Mouse (Mus musculus) kidney, postnatal 36 days (tissue): Measurements from ENCODE around the gene Zp3.

ENCODE experiments used
- DNase-seq, 2 experiments: peaks; one replicate each; pipeline ENCODE4 v3.0.0; 2021 to 2022; ENCODE audit warnings: mixed read lengths in 2 of 2

Zp3 gene

DNA sequence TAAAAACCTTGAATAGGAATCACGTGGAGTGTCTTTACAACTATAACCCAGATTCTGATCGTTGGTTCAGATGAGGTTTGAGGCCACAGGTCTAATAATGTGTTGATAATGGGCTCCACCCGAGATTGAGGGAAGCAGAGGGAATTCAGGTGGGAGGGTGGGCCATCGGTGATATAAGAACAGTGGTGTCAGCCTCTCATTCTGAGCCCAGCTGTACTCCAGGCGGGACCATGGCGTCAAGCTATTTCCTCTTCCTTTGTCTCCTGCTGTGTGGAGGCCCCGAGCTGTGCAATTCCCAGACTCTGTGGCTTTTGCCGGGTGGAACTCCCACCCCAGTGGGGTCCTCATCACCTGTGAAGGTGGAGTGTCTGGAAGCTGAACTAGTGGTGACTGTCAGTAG, at the start of gene Zp3:
Gene Zp3, plus strand, starts transcription at position 196 of the 400 bp plus-strand sequence.
- DNase-seq, result no peak

DNA sequence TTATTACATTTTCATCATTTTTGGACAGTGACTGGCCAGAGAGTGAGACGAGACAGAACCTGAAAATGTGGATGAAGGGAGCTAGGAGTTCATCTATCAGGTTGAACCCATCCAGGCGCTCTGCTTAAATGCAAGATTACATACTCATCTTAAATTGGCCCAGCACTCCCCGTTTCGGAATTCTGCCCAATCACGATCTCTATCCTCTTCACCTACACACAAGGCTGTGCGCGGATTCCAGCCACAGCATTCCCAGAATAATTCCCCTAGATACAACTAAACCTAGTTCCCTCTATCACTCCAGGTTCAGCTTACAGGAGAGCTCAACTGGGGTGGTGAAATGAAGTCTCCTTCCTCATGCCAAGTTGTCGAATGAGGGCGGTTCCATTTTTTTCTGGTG, 48.4 kb upstream of the Zp3 start:
- no peak for DNase-seq

DNA sequence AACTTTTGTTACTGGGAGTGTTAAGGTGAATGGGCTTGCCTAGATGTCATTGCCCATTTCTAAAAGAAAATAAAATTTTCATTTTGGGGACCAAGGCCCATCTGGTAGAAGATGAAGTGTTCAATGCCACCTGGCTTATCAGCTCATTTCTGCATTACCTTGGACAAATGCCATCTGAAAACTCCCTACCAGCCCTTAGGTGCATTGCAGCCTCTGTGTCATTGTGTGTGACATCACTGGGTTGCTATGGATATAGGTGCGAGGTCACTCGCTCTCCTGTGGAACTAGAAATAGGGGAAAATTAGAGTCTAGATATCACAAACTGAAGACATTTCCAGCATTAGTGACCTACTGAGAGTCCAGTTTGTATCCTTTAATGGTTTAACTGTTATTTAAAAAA, 47.5 kb upstream of the Zp3 start:
- no peak for DNase-seq

DNA sequence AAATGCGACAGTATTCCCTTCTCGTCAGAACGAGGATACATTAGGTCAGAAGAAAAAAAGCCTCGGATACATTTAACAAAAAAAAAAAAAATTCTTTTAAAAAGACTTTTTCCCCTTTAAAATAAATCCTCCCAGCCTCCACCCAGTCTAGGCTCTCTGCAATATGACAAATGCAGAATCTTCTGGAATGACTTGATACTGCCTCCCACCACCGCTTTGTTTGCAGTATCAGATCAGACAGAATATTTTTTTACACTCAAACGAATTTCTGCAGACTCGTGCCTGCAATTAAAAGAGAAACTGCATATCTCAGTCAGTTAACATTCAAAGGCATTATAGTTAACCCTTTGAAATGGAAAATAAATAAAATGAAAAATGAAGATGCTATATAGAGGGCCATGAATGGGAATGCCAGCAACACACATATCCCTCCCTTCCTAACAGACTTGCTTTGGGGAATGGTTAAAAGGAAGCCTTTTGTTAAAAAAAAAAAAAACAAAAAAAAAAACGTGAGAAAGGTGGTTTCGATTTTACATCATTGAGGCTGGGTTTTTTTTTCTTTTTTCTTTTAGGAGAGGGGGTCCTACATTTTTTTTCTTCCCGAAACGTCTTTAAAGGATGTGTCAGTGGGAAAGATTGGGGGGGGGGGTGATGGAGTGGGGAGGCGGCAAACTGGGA, 46.5 kb upstream of the Zp3 start:
- no peak for DNase-seq

DNA sequence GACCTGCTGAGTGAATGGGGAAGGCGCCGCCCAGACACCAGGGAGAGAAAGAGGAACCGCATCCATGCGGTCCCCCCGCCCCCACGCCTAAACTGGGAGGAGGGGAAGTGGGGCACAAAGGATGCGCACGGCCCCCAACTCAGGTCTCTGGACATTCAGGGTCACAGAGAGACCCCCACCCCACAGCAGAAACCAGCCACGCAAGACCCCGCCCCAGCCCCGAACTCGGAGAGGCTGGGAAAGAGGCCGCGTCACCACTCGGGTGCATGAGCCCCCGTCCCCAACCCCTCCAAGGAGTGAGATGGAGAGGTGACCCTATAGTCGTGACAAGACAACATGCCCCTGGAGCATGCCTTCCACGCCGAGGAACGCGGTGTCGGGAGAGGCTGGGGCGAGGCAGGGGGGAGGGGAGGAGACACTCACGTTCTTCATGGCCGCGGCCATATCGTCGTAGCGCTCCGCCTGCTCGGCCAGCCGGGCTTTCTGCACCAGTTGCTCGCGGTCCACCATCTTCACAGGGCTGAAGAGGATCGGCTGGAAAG, 45.9 kb upstream of the Zp3 start:
- peak; percentile 65 to 83 for DNase-seq

DNA sequence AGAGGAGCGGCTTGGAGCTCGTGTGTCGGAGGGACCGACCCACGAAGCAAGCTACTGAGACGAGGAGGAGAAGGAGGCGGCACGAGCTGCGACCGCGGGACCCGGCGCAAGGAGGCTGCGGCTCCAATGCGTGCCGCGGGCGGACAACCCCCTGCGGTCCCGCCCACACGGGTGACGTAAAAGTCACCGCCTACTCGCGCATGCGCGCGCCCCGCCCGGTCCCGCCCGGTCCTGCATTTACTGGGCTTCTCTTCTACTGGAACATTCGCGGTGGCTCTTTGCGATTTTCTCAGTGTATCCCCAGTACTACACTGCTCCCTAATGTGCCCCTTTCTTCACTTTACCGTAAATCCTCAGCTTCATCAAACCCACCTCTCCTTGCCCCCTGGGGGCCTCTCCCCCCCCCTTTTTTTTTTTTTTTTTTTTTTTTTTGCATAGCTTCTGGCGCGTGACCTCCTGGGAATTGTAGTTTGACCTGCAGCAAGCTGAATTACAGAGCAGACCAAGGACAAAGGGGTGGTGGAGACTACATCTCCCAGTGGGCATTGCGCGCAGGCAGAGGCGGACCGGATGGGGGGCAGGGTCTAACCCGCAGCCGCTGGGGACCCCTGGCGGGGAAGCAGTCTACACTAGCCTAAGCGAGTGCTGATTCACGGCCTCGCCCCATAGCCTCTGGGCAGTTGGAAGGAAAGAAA, 45.3 kb upstream of the Zp3 start, which contains the start of gene Ywhag:
Gene Ywhag, minus strand, starts transcription at position 136 of the 695 bp plus-strand sequence.
- DNase-seq, result peak; percentile 98

DNA sequence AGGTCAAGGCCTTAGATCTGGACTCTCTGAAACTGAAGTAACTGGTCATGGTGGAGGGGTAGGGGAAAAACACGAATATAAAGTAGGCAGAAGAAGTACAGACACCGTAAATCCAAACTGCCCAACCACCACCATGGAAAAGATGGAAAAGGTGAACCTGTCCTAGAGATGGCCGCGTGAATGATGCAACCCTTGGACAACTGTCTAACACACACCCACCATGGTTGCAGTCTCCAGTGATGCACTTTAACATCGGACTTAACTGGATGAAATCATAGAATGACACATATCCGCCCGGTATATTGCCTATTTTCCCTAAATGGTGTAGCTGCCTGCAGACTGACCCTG, 44.7 kb upstream of the Zp3 start:
- no peak for DNase-seq

DNA sequence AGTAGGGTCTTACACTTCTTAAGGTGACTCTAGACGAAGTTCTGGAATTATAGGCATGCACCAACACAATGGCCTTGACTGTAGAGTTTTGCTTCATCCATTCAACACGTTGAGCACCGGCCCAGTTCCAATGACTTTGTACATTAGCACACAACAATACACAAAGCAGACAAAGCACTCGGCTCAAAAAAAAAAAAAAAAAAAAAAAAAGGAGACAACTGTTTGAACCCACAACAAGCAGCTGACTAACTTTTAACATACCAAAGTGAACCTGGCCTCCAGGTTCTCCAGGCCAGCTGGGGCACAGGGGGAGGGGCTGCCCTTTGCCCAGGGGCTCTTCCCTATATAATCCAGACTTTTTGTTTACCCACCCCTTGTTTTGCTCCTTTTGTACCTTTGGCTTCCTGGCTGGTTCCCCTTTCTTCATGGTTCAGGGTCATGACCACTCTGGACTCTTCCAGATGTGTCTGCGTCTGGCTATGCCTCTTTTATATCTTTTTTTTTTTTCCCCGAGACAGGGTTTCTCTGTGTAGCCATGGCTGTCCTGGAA, 44.2 kb upstream of the Zp3 start:
- no peak for DNase-seq

DNA sequence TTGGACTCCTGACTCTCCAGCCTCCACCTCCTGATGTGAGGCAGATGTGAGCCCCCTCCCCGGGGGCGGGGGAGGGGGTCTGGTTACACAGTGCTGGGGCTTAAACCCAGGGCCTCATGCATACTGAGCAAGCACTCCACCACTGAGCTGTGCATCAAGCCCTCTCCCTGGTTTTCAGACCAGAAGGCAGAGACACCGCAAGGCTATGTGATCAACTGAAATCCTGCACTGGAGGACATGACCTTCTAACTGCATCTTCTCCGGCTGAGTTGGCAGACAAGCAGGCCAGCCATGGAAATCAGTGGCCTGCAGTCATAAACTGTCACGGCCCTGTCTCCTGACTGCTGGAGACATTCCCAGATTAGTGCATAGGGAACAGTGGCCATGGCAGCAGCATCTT, 39.3 kb upstream of the Zp3 start:
- no peak for DNase-seq

DNA sequence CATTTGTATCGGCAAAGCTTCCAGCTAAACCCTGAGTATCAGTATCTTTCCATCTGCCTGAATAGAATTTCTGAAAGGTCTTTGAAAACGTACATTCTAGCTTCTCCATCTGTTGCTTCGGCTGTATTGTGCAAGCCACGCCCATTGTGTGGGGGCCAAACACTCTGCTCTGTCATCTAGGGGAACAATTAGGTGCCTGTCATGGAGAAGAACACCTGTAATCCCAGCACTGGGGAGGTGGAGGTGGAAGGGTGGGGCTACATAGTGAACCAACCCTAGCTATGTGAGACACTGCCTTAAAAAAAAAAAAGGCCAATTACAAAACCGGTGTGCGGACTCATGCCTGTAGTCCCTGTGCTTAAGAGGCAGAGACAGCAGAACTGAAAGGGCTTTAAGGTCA, 37.2 kb upstream of the Zp3 start:
- DNase-seq, result no peak

DNA sequence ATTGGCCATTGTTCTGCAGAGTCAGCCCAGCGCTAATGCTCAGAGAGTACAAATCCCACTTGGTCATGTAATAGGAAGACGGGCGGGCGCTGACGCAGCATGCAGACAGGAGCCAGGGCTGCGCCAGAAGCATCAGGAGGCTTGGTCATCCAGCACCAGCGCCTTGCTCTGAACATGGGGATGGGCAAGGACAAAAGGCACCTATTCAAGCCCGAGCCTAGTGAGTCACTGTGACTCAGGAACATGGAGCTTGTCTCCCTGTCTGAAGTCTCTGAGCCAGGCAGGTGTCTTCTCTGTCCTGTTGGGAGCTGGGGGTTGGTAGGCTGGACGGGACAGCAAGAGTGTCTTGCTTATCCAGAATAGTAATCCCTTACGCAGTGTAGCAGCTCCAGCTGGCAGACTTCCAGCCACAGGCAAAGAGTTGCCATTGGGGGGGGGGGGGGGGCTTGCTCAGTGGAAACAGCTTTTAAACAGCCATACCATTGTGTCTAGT, 33.9 kb upstream of the Zp3 start:
- DNase-seq, result no peak

DNA sequence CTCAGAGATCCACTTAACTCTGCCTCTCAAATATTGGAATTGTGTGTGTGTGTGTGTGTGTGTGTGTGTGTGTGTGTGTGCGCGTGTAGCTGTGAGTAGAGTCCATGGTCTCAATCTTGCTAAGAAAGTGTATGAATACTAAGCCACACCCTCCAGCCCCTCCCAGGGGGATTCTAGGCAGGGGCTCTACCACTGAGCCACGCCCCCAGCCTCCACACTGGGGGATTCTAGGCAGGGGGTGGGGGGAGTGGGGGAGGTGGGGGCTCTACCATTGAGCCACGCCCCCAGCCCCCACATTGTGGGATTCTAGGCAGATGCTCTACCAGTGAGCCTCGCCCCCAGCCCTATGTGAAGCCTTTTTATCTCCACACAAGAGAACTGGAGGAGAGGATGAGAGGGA, 33.3 kb upstream of the Zp3 start:
- no peak for DNase-seq

DNA sequence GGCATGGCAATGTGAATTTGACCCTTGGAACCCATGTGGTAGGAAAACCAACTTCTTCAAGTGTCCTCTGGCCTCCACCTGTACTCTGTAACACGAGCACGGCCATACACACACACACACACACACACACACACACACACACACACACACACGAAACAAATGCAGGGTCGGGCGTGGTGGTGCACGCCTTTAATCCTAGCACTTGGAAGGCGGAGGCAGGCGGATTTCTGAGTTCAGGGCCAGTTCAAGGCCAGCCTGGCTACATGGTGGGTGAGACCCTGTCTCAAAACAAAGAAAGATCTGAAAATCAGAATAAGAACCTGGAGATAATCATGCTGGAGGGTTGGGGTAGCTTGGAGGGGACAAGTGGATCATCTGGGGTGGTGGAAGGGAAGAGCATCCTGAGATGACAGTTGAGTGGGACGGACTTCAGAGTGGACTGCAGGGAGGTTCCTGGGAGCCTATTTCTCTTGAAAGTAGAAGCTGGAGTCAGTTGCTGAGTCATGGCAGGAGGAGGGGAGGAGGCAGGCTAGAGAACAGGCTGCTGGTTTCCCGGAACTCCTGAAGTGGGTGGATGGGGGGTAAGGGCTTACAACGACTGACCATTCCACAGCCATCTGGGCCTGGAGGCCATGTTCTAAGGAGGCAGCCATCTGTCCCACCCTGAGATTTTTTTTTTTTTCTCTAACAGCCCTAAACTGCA, 29.0 kb upstream of the Zp3 start:
- DNase-seq, result no peak

DNA sequence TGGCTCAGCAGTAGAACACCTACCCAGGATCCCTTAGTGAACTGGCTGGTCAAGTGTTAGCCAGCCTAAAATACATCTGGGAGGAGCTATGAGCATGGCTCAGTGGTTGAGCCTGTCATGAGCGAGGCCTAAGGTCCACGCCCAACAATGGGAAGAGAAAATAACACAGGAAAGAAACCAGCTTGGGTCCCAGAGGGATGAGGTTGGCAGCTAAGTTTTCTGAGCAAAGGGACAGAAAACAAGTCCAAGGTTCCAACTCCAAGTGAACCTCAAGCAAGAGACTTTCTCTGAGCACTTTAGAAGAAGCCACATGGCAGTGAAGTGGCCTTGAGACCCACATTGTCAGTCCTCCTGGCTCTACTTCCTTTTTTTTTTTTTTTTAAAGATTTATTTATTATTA, 28.2 kb upstream of the Zp3 start:
- no peak for DNase-seq

DNA sequence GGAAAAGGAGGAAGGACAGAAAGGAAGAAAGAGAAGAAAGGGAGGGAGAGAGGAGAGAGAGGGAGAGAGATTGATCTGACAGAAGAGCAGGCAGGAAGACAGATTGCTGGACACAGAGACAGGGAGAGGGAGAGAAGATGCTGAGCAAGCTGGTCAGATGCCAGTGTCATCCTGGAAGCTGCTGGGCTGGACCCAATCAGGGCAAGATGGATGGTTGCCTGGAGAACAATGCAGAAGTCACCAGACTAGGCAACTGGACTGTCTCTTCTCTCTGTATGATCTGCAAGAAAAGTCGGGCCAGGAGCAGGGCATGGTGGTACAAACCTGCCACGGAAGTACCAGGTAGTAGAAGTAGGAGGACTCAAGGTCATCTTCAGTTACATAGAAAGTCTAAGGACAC, 27.1 kb upstream of the Zp3 start:
- no peak for DNase-seq

DNA sequence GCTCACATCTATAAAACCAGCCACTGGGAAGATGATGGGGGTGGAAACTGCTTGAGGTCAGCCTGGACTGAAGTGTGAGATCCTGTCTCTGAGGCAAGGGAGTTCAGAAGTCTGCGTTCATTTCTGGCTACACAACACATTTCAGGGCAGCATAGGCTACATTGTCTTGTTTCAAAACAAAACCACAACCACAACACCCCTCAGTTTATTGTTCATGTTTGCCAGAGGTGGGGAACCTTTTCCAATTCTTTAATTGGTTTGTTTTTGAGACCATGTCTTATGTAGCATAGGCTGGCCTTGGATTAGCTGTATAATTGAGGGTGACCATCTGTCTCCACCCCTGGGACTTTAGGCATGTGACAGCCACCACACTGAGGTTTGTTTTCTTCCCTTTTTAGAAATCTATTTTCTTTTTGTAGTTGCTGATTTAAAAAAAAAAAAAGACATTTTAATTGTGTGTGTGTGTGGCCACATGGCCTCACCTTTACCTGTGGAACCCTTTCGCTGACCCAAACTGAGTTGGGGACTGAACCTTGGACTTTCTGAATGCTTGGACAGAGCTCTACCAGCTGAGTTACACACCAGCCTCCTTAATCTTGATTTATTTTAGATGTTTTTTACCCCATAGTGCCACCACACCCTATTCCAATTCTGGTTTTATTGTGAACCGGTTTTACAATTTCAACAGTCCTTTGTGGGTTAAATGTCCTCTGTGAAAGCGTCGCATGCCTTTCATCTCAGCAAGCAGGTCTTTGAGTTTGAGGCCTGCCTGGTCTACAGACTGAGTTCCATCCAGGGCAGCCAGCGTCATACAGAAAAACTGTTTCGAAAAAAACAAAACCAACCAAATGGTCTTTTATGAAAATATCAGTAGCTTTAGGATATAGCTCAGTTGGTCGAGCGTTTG, 23.3 kb upstream of the Zp3 start:
- DNase-seq, result no peak

DNA sequence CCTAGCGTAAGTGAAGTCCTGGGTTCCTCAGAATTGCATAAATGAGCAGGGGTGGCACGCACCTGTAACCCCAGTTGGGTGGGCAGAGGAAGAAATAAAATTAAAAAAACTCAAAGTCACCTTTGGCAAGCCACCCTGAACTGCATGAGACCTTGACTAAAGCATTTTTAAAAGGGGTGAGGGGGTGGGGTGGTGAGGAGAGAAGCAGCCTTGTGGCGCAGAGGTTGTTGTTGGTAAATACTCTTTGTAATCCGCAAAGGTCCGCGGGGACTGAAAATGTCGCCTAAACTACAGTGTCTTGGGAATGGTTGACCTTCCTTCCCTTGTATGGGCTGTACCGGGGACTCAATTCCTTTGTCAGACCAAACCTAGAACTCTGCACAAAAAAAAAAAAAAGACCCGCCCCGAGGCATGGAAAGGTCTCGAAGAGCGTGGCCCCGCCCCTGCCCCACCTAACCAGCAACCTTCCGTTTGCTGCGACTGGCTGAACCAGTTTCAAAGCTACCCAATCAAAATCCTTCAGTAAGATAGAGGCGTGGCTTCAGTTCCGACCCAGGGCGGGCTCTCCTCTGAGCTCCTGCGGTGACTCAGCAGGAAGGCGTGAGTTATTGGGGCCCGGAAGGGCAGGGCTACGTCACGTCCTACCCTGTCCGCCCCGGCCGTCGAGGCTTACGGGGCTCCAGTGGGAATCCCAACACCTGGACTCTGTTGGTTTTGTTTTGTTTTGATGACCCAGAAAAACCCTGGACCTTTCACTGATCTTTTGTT, 22.5 kb upstream of the Zp3 start:
- peak; percentile 94 to 99 for DNase-seq

DNA sequence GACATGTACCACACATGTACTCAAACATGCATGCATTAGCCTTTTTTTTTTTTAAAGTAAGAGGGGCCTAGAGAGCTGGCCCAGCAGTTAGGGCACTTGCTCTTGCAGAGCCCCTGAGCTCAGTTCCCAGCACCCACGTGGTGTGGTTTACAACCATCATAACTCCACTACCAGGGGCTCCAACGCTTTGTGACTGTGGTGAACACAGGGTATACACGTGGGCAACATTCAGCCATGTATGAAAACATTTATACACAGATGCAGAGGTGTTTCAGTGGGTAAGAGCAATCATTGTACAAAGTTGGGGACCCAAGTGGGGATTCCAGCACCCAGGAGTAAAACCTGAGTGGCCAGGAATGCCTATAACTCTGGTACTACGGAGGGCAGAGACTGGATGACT, 21.5 kb upstream of the Zp3 start:
- no peak for DNase-seq

DNA sequence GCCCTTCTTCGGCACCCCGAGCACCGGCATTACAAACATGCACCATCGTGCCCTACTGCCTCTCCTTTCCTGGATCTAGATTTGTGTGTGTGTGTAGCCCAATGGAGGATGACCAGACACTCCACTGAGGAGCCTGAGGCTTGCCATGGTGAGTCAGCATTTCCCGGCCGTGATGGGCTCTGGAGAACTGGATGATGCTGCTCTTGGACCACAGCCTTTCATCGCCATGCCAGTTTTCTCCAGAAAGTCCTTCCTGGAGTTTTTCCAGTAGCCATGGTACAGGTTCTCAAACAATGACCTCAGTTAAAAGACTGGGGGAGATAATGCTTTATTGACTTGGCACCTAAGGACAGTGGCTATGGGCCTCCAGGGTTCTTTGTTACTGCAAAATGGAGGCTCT, 20.0 kb upstream of the Zp3 start:
- DNase-seq, result no peak

DNA sequence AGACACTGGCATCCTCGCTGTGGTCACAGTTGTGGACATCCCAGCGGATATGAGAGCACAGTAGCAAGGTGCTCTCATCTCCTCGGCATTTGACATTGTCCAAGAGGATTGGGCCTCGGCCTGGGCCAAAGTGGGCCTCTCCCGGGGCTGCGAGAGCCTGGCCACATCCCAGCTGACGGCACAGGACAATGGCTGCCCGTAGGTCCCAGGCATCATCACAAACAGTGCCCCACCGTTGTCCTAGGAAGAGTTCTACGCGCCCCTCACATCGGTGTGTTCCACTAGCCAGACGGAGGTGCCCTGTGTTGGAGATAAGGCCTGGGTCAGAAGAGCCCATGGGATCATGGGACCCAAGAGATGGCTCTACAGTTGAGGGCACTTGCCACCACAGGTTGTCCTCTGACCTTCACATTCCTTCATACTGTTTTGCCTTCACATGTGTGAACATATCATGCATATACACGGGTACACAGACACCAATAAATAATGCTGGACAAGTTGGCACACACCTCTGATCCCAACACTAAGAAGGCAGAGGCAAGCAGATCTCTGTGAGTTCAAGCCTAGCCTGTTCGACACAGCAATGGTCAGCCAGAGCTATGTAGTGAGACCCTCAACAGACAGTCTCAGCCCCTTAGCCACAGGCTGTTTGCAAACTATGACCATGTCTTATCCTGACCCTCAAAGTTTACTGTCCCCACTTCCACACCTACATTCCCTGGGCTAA, 18.8 kb upstream of the Zp3 start:
- DNase-seq, result no peak

DNA sequence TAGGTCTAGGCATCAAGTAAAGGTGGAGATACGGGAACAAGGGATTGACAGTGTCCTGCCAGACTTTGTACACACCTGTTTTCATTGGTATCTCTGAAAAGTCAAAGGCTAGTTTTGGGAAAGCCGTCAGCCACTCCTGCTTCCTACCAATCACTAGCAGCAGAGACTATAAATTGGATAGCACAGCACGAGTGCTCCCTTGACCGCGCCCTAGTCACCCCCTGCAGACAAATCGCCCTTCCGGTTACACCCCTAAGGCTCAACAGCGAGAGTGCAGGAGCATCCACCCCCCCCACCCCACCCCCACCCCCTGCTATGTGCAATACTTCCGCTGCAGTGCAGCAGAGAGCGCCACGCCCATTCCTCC, 17.8 kb upstream of the Zp3 start:
- no peak for DNase-seq
